Mouse (Mus musculus) mesoderm, embryonic 11.5 days (tissue): ENCODE data around the gene Mlxipl.

Source experiments
- DNase-seq: peaks from one replicate; pipeline ENCODE4 v3.0.0-alpha.2; 2012; ENCODE audit warnings: low read depth, low spot score

Mlxipl gene

GRCm38 (mm10) chr5:135183131-135183861 lies 93.6 kb downstream of the Mlxipl start:
- DNase-seq: no peak

- DNase-seq: no peak
These were observed 95.3 kb downstream of the Mlxipl start for GRCm38 (mm10) chr5:135185016-135185415.

DNA sequence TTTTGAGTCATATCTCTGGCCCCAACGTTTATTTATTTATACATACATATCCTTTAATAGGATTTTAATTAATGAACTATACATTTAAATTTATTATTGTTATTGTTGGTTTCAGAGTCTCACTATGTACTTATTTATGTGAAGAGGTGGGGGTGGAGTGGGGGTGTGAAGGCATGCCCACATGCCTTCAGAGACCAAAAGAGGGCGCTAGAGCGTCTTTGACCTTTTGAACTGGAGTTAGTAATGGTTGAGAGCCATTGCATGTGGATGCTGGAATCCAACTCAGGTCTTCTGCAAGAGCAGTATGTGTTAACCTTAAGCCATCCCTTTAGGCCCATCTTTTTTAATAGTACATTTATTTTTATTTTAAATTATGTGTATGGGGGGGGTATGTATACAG lies 95.9 kb downstream of the Mlxipl start:
- no peak for DNase-seq

DNA sequence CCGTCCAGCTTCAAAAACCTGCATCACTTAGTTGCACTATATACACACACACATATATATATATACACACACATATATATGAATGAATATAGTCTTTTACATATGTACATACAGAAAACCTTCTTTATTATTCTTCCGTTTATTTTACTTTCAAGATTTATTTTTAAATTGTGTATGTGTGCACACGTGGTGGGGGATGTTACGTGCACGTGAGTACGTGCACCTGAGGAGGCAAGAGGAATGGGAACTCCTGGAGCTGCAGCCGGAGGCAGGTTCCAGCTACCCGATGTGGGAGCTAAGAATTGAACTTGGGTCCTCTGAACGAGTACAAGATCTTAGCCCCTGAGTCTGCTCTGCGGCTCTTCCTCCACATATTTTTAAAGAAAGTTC lies 96.5 kb downstream of the Mlxipl start:
- DNase-seq: no peak

DNA sequence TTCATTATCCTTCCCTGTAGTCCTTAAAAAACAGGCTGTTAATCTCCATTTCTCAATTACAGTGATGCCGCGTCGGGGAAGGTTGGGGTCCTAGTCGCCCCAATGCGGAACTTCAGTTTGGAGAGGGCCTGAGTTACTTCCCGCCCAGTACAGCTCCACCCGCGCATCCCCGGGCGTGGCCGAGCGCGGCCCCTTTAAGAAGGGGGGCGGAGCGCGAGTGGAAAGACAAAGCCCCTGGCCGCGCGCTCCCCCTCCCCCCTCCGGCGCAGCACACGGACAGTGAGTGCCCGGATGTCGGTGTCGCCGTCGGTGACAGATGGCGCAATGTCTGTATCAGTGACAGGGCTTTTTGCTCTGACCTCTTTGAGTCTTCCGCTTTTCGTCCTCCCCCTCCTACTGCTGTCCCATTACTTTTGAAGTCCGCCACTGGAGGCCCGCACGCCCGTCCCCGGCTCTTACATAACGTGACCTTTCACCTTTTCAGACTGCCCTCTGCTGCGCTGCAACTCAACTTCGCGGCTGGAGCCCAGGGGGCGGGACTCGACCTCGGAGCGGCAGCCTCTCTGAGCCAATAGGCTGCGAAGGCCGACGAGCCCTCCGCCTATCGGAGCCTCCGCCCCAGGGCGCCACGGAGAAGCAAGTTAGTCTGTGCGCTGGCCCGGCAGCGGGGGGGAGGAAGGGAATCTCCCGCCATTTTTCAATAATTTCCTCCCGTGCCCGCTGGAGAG lies 97.1 kb downstream of the Mlxipl start, which contains the start of gene Baz1b:
TSS of gene Baz1b (plus strand) at position 644 of the 728 bp plus-strand sequence.
- DNase-seq: peak; percentile 98

DNA sequence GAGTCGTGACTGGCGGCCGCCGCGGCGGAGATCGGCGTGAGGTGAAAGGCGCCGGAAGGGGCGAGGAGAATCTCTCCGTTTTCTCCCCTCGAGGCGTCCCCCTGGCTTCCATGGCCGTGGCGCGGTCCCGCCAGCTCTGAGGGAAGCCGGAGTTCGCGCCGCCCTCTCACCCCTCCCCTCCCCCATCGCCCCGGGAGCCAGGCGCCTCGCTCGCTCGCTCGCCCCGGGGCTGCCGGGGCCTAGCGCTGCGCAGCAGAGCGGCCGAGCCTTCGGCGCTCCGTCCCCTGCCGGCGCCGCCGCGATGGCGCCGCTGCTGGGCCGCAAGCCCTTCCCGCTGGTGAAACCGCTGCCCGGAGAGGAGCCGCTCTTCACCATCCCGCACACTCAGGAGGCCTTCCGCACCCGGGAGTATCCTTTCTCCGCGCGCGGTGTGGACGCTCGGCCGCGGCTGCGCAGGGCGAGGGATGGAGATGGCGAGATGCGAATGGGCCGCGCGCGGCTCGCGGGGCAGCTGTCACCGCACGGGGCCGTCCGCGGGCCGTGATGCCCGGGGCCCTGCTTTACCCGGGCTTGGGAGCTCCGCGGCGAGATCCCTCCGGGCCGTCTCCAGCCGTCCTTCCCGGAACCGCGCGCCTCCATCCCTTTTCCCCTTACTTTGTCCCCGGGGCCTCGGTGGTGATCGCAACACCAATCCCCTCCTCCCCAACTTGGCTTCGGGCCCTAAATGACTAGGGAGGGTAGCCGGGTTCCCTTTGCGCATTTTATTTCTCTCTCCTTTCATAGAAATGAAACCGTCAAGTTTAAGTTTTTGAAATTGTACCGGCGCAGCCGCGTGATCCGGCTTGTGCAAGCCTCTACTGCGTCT lies 97.9 kb downstream of the Mlxipl start:
- DNase-seq: peak; percentile 38
